Mouse (Mus musculus) lung, postnatal 4 days (tissue): Measurements from ENCODE around the gene Pi16.

Source experiments
- DNase-seq, 2 experiments: peaks; one replicate each; pipeline ENCODE4 v3.0.0; 2021

Gene Pi16

GRCm38 (mm10) chr17:29358928-29359327 is 41.4 kb downstream of the Pi16 start:
- DNase-seq: no peak

GRCm38 (mm10) chr17:29360761-29361221 is 43.3 kb downstream of the Pi16 start, which contains the start of gene Fgd2:
TSS of gene Fgd2 (plus strand) at chr17:29360914.
- peak; percentile 61 to 68 for DNase-seq

GRCm38 (mm10) chr17:29361982-29362691 is 44.7 kb downstream of the Pi16 start:
- peak in 1 of 2 experiments; percentile 35 for DNase-seq

- DNase-seq: no peak
These were observed 45.6 kb downstream of the Pi16 start for GRCm38 (mm10) chr17:29363109-29363508.

- no peak for DNase-seq
These were observed 47.7 kb downstream of the Pi16 start for GRCm38 (mm10) chr17:29365105-29365621.

- DNase-seq: peak; percentile 57 to 67
These were observed 51.2 kb downstream of the Pi16 start for GRCm38 (mm10) chr17:29368726-29369125.

- DNase-seq: peak; percentile 91 to 94
These were observed 53.7 kb downstream of the Pi16 start for GRCm38 (mm10) chr17:29370984-29371723.

GRCm38 (mm10) chr17:29375871-29376270 is 58.4 kb downstream of the Pi16 start:
- DNase-seq: no peak

- DNase-seq: no peak
These were observed 60.6 kb downstream of the Pi16 start for GRCm38 (mm10) chr17:29378056-29378455.
